Mouse (Mus musculus) right cerebral cortex, postnatal 36 days (tissue): ENCODE measurements around the gene Gcn1l1.

ENCODE experiments used
- DNase-seq, 2 experiments: peaks; one replicate each; pipeline ENCODE4 v3.0.0; 2022; ENCODE audit warnings: low spot score in 2 of 2, mixed read lengths in 1 of 2

Gcn1l1 gene

GRCm38 (mm10) chr5:115611566-115611965, 46.5 kb downstream of the Gcn1l1 start:
- no peak for DNase-seq

DNA sequence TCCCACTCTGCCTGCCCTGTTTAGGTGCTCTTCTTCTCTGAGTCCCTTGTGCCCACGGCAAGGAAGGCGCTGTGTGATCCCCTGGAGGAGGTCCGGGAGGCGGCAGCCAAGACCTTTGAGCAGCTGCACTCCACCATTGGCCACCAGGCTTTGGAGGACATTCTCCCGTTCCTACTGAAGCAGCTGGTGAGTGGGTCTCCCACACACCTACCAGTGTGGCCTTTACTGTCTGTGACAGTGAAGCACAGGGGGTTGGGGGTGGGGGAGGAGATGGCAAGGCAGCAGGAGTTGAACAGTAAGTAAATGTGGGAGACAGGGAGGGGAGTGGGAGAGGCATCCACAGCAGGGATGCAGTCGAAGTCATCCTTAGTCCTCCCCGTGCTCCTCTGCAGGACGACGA, 48.3 kb downstream of the Gcn1l1 start:
- DNase-seq, result peak in 1 of 2 experiments; percentile 36

GRCm38 (mm10) chr5:115614948-115615347, 49.9 kb downstream of the Gcn1l1 start:
- no peak for DNase-seq

DNA sequence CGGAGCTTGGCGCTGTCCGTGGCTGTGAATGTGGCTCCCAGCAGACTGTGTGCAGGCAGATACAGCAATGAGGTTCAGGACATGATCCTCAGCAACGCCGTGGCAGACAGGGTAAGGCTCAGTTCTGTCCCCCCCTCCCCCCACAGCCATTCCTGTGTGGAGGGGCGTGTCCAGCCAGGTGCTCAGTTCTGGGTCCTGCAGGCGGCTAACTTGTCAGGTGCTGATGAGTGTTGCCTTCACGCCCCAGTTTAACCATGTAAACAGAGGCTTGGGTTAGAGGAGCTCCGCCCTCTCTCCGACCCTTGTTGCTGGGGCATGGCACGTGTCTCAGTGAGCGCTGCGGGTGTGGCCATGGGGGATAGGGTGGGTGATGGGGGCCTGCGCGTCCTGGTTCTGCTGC, 54.6 kb downstream of the Gcn1l1 start:
- DNase-seq, result no peak

DNA sequence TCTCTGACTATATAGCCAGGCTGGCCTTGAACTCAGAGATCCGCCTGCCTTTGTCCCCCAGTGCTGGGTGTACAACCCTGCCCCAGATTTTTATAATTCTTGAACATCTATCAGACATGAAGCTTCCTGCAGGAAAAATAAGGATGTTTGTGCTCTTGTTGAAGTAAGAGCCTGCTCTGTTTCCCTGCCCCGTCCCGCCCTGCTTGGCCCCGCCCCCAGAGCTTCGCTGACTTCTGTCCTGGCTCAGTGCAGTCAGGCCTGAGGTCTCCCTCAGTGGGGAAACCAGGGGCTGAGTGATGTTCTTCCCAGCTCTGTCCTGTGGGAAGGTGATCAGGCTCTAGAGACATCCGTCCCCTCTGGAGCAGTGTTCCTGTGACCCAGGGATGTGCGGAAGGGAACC, 57.6 kb downstream of the Gcn1l1 start:
- no peak for DNase-seq

DNA sequence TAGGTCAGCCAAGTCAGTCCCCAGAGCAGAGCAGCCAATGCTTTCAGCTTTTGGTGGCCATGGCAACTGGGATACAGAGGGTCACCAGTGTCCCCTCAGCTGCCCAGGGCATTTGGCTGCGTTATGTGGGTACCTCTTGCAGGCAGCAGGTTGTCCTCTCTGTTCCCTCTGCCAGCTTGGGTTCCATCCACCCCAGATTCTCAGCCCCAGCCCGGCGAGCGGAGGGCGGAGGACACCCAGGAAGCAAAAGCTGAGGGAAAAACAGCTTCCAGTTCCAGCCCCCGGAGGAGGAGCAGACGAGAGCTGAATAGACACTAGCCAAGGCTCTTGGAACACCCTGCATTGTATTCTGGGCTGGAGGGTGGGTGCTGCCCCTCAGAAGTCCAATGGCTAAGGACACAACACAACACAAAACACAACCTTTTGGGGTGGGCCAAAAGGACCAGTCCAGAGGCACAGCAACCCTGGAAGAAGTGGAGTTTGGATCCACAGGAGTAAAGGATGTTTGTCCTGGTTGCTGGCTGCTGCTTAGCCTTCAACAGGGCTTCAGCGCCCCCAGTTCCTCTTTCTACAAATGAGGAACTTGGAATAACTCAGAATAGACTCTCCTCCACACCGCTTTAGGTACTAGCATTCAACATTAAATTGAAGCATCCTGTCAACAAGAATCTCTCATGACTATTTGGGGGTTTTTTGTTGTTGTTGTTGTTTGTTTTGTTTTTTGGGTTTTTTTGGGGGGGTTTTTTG, 58.8 kb downstream of the Gcn1l1 start:
- no peak for DNase-seq

GRCm38 (mm10) chr5:115626237-115626886, 61.3 kb downstream of the Gcn1l1 start:
- DNase-seq, result no peak

GRCm38 (mm10) chr5:115628083-115628482, 63.0 kb downstream of the Gcn1l1 start:
- DNase-seq, result no peak

DNA sequence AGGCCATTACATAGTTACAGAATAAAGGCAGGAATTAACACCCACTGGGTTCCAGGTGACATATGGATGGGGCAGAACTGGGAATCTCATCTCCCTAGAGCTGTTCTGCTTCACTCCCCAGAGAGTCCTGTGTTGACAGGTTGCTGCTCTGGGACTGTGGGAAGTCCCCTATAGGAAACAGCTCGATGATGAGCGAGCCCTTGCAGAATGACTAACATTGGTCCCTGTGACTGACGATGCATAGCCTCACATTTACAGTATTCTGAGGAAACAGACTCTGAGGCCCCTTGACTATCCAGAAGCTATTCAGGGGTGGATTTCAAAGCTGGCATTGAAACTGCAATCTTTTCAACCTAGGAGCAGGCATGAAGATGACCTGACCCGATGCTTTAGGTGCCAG, 64.6 kb downstream of the Gcn1l1 start:
- DNase-seq, result no peak

DNA sequence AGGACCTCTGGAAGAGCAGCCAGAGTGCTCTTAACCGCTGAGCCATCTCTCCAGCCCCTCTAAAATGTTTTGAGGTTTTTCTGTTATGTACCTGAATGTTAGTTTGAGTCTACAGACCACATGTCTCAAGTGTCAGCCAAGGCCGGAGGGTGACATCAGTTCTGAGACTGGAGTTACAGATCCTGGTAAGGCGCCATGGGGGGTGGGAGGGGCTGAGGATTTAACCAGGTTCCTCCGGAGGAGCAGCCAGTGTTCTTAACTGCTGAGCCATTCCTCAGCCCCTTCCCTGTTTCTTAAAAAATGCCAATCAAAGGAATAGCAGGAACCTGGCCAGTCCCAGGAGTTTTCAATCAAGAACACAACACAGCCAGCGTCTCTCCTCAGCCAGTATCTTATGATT, 65.2 kb downstream of the Gcn1l1 start:
- DNase-seq, result no peak

GRCm38 (mm10) chr5:115631505-115632357, 66.7 kb downstream of the Gcn1l1 start, which contains the start of gene Rab35:
TSS of gene Rab35 (plus strand) at chr5:115631908.
- peak; percentile 84 to 86 for DNase-seq

DNA sequence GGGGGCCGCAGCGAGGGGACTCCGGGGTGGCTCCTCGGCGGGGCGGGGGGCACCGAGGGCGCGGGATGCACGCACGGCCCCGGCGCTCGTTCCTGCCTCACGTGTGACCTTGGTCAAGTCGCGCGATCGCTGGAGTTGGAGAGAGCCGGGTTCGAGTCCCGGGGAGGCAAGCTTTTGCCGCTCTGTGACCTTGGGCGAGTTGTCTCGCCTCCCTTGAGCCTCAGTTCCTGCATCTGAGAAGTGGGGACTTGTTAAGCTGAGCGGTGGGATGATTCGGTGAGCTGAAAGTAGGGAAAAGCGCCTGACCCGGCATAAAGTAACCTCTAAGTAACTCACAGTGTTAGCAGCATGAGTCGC, 67.3 kb downstream of the Gcn1l1 start:
- no peak for DNase-seq

- no peak for DNase-seq
Measured at GRCm38 (mm10) chr5:115633060-115633459, 68.0 kb downstream of the Gcn1l1 start.

DNA sequence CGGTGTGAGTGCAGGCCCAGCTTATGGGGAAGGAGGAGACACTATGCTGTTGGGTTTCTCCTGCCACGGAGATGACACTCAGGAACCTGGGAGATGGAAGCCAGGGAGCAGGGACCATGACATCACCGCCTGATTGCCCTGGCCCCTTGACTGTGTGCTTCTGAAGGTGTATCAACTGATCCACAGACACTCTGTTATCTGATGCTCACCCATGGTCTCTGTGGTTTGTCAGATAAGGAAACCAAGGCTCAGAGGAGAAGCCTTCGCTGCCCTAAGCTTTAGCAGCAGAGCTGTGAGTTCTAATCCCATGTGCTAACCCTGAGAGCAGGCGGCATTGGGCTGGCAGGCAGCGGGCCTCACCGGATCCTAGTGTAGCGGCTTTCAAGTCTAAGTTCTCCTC, 69.0 kb downstream of the Gcn1l1 start:
- no peak for DNase-seq

DNA sequence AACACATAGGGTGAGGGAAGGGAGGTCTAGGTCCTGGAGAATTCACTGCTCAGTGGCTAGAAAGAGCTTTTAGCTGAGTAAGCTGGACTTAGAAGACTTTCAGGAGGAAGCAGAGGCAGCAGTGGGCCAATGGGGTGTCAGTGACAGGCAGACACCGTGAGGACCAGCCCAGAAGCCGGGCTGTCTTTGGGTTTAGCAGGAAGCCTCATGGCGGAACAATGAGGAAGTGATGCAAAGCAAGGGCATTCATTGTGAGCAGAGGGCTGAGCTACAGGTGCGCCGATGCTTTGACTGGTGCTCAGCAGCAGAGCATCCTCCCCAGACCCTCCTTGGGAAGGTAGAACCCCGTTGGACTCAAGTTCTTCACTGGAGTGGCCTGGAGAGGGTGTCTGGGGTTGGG, 70.5 kb downstream of the Gcn1l1 start:
- no peak for DNase-seq

DNA sequence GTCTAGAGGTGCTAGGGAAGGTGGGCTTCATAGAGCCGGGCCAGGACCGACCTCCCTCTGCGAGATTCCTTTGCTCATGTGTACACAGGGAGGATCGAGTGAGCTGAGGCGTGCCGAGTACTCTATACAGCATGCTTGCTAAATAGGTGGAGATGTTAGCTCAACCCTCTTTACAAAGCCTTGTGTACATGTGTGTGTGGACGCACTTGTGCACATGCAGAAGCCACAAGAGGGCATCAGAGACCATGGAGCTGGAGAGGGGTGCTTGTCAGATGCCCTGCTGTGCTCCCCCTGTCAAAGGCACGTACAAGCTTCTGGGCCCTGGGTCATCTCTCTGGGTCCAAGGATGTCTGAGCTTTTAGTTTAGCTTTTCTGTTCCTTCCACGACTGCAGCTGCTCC, 79.1 kb downstream of the Gcn1l1 start:
- no peak for DNase-seq

DNA sequence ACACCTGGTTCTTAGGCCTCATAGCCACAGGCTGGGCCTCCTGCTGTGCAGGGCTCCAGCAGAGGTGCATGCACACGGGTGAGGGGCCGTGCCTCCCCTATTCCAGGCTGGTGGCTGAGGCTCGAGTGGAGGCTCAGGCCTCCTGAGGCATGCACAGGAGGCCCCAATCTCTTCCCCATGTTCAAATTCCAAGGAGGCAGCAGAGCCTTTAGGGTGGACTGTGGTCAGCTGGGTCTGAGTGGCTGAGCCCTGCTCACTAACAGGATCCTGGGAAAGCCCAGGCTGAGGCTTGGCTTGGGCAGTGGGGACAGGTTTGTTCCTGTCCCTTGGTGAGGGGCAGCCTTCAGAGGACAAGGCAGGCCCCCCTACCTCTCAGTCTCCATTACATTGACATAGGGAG, 83.8 kb downstream of the Gcn1l1 start:
- no peak for DNase-seq

- no peak for DNase-seq
Measured at GRCm38 (mm10) chr5:115649699-115650098, 84.6 kb downstream of the Gcn1l1 start.

DNA sequence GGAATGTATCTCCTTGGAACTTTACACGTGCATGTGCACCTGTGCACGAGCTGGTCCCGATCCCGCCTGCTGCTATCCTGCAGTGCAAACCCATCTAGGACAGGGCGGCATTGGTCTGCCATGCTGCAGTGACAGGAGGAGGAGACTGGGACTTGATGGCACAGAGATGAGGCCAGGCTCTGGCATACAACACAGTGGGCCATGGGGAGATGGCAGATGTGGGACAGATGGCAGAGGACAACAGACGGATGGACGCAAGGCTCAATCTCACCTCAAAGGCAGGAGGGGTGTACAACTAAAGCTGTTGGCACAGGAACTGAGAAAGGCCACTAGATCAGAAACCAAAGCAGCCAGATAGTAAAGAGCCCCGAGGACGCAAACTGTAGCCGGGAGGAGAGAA, 85.8 kb downstream of the Gcn1l1 start:
- no peak for DNase-seq

DNA sequence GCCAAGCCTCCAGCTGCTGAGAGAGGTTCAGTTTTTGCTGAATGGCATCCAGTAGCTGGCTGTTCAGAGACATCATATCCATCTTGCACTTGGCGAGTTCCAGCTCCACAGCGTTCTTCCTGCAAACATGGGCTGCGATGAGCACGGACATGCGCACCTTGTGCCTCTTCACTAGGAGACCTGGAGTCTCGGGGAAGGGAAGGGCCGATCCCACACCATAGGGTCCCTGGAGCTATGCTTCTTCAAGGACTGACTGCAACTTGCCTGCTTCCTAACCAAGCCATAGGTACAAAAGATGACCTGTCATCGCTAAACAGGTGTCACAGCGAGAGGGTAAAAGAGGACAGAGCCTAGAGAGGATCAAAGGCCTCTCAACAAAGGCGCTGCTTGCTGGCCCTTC, 86.8 kb downstream of the Gcn1l1 start:
- no peak for DNase-seq

DNA sequence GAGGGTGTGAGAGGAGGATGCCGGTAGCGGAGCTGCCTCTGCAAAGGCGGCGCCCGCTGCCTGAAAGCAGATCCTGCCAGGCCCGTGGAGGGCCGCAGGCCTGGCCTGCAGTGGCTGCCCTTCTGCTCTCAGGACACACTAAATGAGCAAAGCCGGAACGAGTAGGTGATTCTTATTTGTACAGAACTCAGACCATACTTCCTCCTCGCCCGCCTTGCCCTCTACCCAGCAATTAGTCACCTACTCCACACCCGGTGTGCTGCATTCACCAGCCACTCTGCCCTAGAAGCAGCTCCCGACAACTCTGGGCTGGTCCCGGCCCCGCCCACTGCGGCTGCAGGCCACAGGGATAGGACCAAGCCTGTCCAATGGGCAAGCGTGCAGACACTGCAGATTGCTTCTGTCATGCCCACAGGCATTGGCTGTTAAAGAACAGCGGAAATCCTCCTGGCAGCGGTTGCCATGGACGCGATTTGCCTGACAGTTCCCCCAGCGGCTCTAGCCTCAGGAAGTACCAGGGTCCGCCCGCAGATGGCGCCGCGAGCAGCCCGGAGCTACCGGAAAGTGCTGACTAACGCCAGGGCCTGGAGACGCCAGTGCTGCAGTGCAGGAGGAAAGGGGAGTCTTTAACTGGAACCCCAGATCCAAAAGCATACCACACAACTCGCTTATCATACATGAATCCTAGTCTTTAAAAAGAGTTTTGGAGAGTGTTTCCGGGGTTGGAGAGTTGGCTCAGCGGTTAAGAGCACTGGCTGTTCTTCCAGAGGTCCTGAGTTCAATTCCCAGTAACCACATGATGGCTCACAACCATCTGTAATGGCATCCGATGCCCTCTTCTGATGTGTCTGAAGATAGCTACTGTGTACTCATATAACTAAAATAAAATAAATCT, 87.9 kb downstream of the Gcn1l1 start:
- DNase-seq, result peak; percentile 99 to 100

DNA sequence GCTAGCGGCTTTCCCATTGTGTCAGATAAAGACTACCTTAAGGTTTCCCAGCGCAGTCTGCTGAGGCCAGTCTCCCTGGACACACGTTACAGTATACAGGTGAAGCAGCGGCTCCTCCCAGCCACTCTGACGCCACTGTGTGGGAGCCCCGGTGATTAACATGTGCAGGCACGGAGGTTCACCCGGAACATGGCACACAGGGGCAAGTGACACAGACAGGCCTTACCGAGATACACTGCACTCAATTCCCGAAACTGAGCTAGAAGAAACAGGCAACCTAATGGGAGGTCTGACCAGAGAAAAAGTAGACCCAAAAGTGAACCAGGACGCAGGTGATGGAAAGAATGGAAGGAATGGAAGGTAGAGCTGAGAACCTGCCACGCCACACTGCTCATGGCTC, 88.7 kb downstream of the Gcn1l1 start:
- DNase-seq, result no peak
